Mouse (Mus musculus) liver, postnatal 0 days (tissue): ENCODE measurements around the gene Casp12.

Experiments used
- CTCF ChIP-seq: sonication (generic); IDR thresholded peaks from 2 replicates; pipeline ENCODE4 v1.5.1; 2016; ENCODE audit warnings: antibody characterized with exemption, low read depth
- EP300 ChIP-seq: IDR thresholded peaks from 2 replicates; pipeline ENCODE4 v1.6.1; 2016; ENCODE audit warnings: antibody characterized with exemption, low read depth, mild to moderate bottlenecking

DNA sequence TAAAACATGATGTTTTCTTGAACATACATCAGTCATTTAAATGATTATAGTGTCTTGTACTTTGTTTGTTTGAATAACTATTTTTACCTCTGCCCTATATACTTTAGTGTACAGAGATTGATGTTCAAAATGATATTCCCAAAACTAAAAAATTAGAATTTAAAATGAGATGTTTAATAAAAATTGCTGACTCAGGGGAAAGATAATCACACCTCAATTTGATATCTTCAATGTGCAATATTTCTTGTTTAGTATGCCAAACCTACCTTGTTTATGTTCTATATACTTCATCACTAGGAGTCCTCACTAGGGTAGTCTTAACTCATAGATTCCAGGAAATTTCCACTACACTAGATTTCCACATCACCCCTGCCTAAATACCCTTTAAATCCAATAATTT lies 35.1 kb upstream of the Casp12 start:
- TF ChIP-seq CTCF (no peak), EP300 (no peak)
